Mouse (Mus musculus) liver, embryonic 15.5 days (tissue): ENCODE data around the gene Tnfaip1. TPM values are rescaled to one million over a fixed set of nuclear protein-coding genes. Genes with fewer than 3 reads are reported as not detected.

ENCODE experiments used
- polyA plus RNA-seq: library from polyadenylated mRNA; unstranded; fragments of >200 nt; fragmentation: Nextera tagmentation; extraction: Ambion mirVana; gene quantifications from 2 replicates; pipeline ENCODE4 v1.2.1, GENCODE M21; 2015

Tnfaip1 gene
- polyA plus RNA-seq, 1 experiment from 2014 or later = 14.9 TPM

Other genes with a start within 250 kb of the Tnfaip1 start
- gene BC030499, start 245.5 kb downstream of the Tnfaip1 start, polyA plus RNA-seq = 0.22 TPM in 1 of 2 replicates, not detected in the other
- gene Spag5, start 234.8 kb downstream of the Tnfaip1 start, polyA plus RNA-seq = 34.8 and 35.0 TPM in 2 replicates
- 10.5 and 13.3 TPM in 2 replicates for gene Aldoc, start 213.4 kb downstream of the Tnfaip1 start, polyA plus RNA-seq
- gene Pigs, start 207.9 kb downstream of the Tnfaip1 start, polyA plus RNA-seq = 31.1 and 33.3 TPM in 2 replicates
- 27.4 and 29.4 TPM in 2 replicates for gene Unc119, start 192.8 kb downstream of the Tnfaip1 start, polyA plus RNA-seq
- gene Foxn1, start 149.8 kb downstream of the Tnfaip1 start, polyA plus RNA-seq = not detected in 2 replicates
- 0.05 TPM in 1 of 2 replicates, not detected in the other for gene Slc13a2, start 114.1 kb downstream of the Tnfaip1 start, polyA plus RNA-seq
- gene Slc46a1, start 70.6 kb downstream of the Tnfaip1 start, polyA plus RNA-seq = 6.5 and 7.8 TPM in 2 replicates
- gene Sarm1, start 38.6 kb downstream of the Tnfaip1 start, polyA plus RNA-seq = 0.17 and 0.20 TPM in 2 replicates
- gene Vtn, start 37.2 kb downstream of the Tnfaip1 start, polyA plus RNA-seq = 675 and 834 TPM in 2 replicates
- 0.25 and 0.29 TPM in 2 replicates for gene Sebox, start 32.9 kb downstream of the Tnfaip1 start, polyA plus RNA-seq
- 20.0 and 20.4 TPM in 2 replicates for gene Tmem199, start 24.2 kb downstream of the Tnfaip1 start, polyA plus RNA-seq
- 61.4 and 66.3 TPM in 2 replicates for gene Poldip2, start 24.1 kb downstream of the Tnfaip1 start, polyA plus RNA-seq
- 57.7 and 66.1 TPM in 2 replicates for gene Ift20, start within 50 bp of the Tnfaip1 start, polyA plus RNA-seq
- 101 and 112 TPM in 2 replicates for gene Tmem97, start 14.4 kb upstream of the Tnfaip1 start, polyA plus RNA-seq
- 3.3 and 4.1 TPM in 2 replicates for gene Nlk, start 161.0 kb upstream of the Tnfaip1 start, polyA plus RNA-seq
- 14.8 and 16.5 TPM in 2 replicates for gene Ccnq, start 215.4 kb upstream of the Tnfaip1 start, polyA plus RNA-seq